Mouse (Mus musculus) adrenal gland, adult 18-20 months (tissue): Measurements from ENCODE around the gene Rfx8. TPM values are rescaled to one million over a fixed set of nuclear protein-coding genes. Genes with fewer than 3 reads are reported as not detected.
"Not testable (repeated sequence)": the region's sequence is repeated elsewhere in the genome, so short reads cannot be mapped to it uniquely, and the experiment has no call there.

Experiments used
- DNase-seq, 2 experiments: peaks; one replicate each; pipeline ENCODE4 v3.0.0; 2021 to 2022; ENCODE audit warnings: low spot score in 2 of 2
- total RNA-seq, 2 experiments: library from RNA; stranded (reverse); gene quantifications; 1 replicate in 1 of 2; 2 replicates in 1 of 2; pipeline ENCODE4 v1.2.3; 2021

Rfx8 gene
- total RNA-seq, 2 experiments from 2014 or later, result not detected

GRCm38 (mm10) chr1:39695198-39695597, 25.6 kb downstream of the Rfx8 start:
- DNase-seq, result no peak

GRCm38 (mm10) chr1:39694756-39695155, 26.0 kb downstream of the Rfx8 start:
- no peak for DNase-seq

GRCm38 (mm10) chr1:39691974-39692373, 28.8 kb downstream of the Rfx8 start:
- DNase-seq, result no peak

GRCm38 (mm10) chr1:39691061-39691460, 29.7 kb downstream of the Rfx8 start:
- no peak for DNase-seq

GRCm38 (mm10) chr1:39688573-39688972, 32.2 kb downstream of the Rfx8 start:
- no peak for DNase-seq

- DNase-seq, result no peak
These were observed 33.5 kb downstream of the Rfx8 start for GRCm38 (mm10) chr1:39687279-39687678.

GRCm38 (mm10) chr1:39685841-39686240, 35.0 kb downstream of the Rfx8 start:
- DNase-seq, result peak; percentile 50 to 67

GRCm38 (mm10) chr1:39681638-39682037, 39.2 kb downstream of the Rfx8 start:
- DNase-seq, result no peak

- no peak for DNase-seq
These were observed 40.3 kb downstream of the Rfx8 start for GRCm38 (mm10) chr1:39680546-39680945.

- DNase-seq, result no peak
These were observed 41.9 kb downstream of the Rfx8 start for GRCm38 (mm10) chr1:39678883-39679282.

GRCm38 (mm10) chr1:39676221-39676876, 44.4 kb downstream of the Rfx8 start:
- DNase-seq, result no peak

GRCm38 (mm10) chr1:39672362-39673105, 48.3 kb downstream of the Rfx8 start:
- DNase-seq, result no peak

- no peak for DNase-seq
These were observed 50.4 kb downstream of the Rfx8 start for GRCm38 (mm10) chr1:39670211-39670935.

- no peak for DNase-seq
These were observed 54.0 kb downstream of the Rfx8 start for GRCm38 (mm10) chr1:39666751-39667252.

- DNase-seq, result no peak
These were observed 56.7 kb downstream of the Rfx8 start for GRCm38 (mm10) chr1:39664039-39664625.

- no peak for DNase-seq
These were observed 57.7 kb downstream of the Rfx8 start for GRCm38 (mm10) chr1:39663050-39663449.

GRCm38 (mm10) chr1:39656976-39657529, 63.7 kb downstream of the Rfx8 start:
- DNase-seq, result no peak

GRCm38 (mm10) chr1:39654901-39655300, 65.9 kb downstream of the Rfx8 start:
- DNase-seq, result not testable (repeated sequence)

GRCm38 (mm10) chr1:39653028-39653427, 67.8 kb downstream of the Rfx8 start:
- DNase-seq, result no peak

- no peak for DNase-seq
These were observed 69.6 kb downstream of the Rfx8 start, which contains the start of gene Creg2 for GRCm38 (mm10) chr1:39651241-39651548. TSS of gene Creg2 (minus strand) at chr1:39651474.
